Mouse (Mus musculus) small intestine, adult 10 weeks (tissue): ENCODE results near the gene Mgat2. TPM values are rescaled to one million over a fixed set of nuclear protein-coding genes. Genes with fewer than 3 reads are reported as not detected.

ENCODE experiments used
- polyA plus RNA-seq: library from polyadenylated mRNA; stranded (reverse); fragments of 350-450 nt; fragmentation: Illumina TruSeq; extraction: RNeasy Lipid Tissue Mini Kit (QIAGEN cat#74804); gene quantifications from one replicate; pipeline ENCODE4 v1.2.3, GENCODE M21; 2014; ENCODE audit warnings: low replicate concordance

The Mgat2 gene
- polyA plus RNA-seq = 172 TPM

DNA sequence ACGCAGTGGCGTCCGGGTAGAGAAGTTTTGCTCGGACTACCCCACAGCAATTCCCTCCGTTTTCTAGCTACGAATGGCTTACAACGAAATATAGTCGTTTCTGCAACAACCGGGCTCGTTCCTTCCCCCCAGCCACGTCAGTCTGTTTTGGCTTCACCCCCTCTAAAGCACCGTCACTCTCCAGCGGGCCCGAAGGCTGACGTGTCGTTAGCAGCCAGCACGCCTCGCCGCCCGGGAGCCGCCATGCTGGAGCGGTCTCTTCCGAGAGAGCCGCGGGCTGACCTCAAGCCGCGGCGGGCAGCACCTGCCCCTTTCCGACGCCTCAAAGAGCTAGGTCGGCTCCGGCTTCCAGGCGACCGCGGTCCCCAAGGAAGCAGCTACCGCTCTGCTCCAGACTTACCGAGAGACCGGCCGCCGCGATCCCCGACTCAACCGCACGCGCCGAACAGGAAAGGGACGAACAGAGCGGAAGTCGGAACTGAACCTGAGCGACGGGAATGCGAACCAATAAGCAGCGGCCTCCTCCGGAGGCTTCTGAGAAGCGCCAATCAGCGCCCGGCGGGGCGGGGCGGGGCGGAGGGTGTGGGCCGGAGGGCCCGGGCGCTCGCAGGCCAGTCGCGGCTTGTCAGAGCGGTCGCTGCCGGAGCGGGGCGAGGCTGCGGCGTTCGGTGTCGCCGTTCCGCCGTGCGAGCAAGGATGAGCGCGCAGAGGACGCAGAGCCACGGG is at the start of gene Mgat2, which contains the start of gene Rpl36al:
Gene Mgat2, plus strand, starts transcription at position 575 of the 726 bp plus-strand sequence.
Gene Rpl36al, minus strand, starts transcription at position 501 of the 726 bp plus-strand sequence.

DNA sequence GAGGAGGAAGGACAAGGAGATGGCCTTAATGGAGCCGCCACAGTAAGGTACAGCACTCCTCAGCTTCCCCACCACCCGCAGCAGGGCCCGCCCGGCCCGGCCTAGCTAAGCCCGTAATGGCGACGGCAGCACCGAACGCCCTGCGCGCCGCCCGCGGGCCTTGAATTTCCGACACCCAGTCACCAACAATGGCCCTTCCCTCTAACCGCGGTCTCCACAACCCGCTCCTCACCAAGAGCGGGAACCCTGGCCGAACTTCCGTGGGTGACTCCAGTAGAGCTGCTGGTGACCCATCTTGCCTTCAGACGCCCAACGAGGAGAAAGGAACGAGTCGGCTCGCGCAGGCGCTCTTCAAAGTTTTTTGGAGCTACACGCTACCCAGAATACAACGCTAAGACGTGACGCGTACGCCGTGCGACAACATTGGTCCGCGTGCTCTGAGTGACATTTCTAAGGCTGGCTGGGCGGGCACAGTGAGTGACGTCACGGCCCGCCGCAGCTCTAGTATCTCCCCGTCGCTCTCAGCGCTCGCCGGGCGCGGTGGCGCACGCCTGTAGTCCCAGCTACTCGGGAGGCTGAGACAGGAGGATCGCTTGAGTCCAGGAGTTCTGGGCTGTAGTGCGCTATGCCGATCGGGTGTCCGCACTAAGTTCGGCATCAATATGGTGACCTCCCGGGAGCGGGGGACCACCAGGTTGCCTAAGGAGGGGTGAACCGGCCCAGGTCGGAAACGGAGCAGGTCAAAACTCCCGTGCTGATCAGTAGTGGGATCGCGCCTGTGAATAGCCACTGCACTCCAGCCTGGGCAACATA is 25.0 kb upstream of the Mgat2 start, which contains the start of gene Rps29:
Gene Rps29, minus strand, starts transcription at position 422 of the 813 bp plus-strand sequence.

DNA sequence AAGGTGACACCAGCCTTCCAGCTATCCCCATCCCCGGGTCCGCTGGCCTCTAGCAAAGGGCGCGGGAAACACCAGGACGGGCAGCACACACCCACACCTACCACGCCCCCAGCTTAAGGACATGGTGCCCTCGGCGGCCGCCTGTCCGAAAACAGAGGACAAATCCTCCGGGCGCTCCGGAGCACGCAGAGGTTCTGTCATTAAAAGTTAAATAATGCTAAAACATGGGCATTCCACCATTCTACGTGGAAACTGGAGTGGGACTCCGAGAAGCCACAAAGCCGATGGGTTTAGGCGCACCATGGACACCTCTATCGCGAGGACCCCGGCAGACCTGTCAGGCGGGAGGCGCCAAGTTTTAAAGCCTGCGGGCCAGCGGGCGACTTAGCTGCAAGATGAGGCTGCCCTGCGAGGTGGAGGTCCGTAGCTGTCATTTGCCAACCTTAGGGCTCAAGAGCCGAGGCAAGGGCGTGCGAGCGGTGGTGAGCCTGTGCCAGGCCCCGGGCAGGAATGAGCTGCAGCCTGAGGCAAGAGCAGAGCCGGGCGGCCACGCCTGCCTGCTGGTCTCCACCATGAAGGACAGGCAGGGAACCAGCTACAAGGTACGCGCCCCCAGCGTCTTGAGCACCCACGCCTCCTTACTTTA is 15.4 kb upstream of the Mgat2 start, which contains the start of gene Lrr1:
Gene Lrr1, plus strand, starts transcription at position 354 of the 646 bp plus-strand sequence.

DNA sequence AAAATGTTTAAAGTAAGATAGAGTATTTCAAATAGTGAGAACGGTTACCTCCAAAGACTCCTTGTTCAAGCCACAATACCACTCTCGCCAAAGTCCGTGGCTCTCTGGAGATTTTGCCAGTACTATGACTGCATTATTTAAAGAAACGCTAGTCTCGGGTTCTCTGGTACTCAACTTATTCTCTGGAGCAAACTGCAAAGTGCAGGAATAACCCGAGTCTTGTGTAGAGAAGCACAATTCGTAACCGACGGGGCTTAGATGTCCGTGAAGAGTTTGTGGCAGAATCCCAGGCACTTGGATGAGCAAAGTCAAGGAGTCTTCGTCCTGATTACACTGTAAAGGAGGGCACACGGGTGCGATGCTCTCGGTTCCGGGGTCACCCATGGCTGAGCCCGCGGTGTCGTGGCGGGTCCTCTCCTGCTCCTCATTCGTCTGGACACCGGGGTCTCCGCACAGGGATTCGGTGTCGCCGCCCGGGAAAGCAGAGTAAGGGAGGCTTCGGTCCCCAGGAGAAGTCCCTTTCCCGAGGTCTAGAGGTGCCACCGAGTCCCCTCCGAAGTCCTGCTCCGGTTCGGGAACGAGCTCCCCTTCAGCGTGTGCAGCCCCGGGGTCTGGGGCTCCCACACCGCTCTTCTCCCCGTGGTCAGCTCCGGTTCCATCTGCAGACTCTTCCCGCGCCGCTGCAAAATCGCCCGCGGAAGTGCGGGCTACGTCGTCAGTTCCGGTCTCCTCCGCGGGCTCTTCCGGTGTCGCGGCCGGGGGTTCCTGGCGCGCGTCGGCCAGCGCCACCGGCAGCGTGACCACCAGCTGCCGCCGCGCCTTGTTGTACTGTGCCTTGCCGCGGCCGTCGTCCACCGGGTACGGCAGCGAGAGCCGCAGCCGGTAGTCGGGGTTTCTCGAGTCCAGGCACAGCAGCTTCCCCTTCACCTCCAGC is 12.8 kb downstream of the Mgat2 start, which contains the start of gene Gm49383:
Gene Gm49383, minus strand, starts transcription at position 661 of the 934 bp plus-strand sequence.

DNA sequence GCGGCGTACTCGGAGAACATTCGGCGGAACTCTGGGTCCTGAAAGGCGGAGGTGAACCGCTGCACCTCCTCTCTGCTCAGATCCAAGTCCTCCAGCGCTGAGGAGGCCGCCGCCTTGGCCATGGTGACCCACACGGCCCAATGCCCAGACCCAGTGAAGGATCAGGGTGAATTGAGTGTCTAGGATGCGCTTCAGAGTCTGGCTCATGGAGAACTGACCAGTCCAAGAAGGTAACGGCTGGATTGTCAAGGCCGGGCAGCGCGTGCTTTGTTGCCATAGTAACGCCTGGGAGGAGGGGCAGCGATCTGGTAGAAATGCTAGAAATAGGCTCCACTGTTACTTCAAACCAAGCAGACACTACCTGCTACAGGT is 14.2 kb downstream of the Mgat2 start, which contains the start of gene Dnaaf2:
Gene Dnaaf2, minus strand, starts transcription at position 266 of the 372 bp plus-strand sequence.

DNA sequence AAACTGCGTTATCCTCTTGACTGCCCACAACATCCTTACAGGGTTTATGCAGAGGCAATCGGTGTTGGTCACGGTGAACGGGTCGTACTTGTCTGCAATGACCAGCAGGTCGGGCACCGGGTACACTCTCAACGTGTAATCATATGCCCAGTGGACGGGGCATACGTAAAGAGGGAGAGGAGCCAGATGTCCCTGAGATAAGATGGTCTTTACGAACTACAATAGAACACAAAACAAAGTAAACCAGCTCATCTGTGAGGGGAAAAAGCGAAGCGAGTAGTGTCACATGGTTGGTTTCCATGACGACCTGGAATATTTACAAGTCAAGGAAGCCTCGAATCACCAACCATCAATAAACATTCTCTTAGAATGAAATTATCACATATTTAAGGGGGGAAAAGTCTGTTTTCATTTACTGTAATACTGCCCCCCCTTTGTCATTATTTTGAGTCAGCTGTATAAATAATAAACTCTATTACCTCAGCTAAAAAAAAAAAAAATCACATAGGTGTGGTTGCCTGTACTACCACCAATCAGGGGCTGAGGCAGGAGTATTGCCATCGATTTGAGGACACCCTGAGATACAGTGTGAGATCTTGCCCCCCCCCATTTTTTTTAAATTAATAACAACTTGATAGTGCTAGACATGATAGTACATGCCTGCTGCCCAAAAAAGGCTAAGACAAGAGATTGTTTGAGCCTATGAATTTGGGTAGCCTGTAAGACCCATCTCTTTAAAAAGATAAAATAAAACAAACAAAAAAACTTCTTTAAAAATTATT is 20.3 kb downstream of the Mgat2 start, which contains the start of gene Gm49384:
Gene Gm49384, minus strand, starts transcription at position 216 of the 782 bp plus-strand sequence.

DNA sequence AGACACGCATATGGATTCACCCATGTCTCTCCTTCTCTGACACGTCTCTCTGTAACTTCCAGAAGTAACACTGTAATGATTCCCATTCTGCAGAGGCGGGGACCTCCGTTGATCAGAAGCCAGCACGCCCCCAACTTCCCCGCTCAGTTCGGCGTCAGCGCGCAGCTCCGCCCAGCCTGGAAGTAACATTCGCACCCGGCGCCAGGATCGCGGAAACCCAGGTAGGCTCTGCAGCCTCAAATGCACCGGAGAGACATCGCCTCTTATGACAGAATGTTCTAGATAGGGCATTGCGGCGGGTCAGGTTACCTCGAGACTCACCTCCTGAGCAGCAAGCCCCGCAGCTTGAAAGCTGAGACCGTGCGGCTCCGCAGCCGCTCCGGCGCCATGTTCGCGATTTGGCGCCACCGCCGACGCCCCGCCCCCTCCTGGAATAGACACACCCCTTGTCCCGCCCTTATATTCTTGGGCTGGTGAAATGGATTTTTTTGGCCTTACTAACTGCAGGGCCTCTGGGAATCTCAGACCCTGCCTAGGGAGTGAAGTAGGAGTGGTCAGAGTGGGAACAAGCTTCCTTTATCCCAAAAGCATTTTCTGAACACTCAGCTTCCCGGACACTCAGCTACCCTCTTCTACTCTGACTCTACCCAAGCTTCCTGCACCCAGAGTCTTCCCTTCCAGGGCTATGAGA is 44.0 kb downstream of the Mgat2 start, which contains the start of gene Pole2:
Gene Pole2, minus strand, starts transcription at position 420 of the 691 bp plus-strand sequence.

Other genes starting within 250 kb of the Mgat2 start
- gene Rps29, start 25.0 kb upstream of the Mgat2 start, polyA plus RNA-seq = 40.1 TPM
- gene Lrr1, start 15.3 kb upstream of the Mgat2 start, polyA plus RNA-seq = 5.9 TPM
- gene Rpl36al, start 74 bp upstream of the Mgat2 start, polyA plus RNA-seq = 92.1 TPM
- 2.0 TPM for gene Gm49383, start 12.9 kb downstream of the Mgat2 start, polyA plus RNA-seq
- gene Dnaaf2, start 14.3 kb downstream of the Mgat2 start, polyA plus RNA-seq = 1.4 TPM
- 13.1 TPM for gene Gm49384, start 20.1 kb downstream of the Mgat2 start, polyA plus RNA-seq
- 7.4 TPM for gene Pole2, start 44.0 kb downstream of the Mgat2 start, polyA plus RNA-seq
- 3.2 TPM for gene Klhdc1, start 57.0 kb downstream of the Mgat2 start, polyA plus RNA-seq
- gene Klhdc2, start 112.5 kb downstream of the Mgat2 start, polyA plus RNA-seq = 50.6 TPM
- gene Nemf, start 173.0 kb downstream of the Mgat2 start, polyA plus RNA-seq = 110 TPM
- gene Arf6, start 188.0 kb downstream of the Mgat2 start, polyA plus RNA-seq = 137 TPM
- not detected for gene Gm9887, start 188.3 kb downstream of the Mgat2 start, polyA plus RNA-seq